Mouse (Mus musculus) yolk sac, embryonic 10.5 days (tissue): ENCODE data around the gene Trip13.

ENCODE experiments used
- DNase-seq: peaks from one replicate; pipeline ENCODE4 v3.0.0-alpha.2; 2017; ENCODE audit warnings: low spot score

Trip13 gene

GRCm38 (mm10) chr13:73886601-73887000 lies 51.0 kb downstream of the Trip13 start:
- no peak for DNase-seq

- no peak for DNase-seq
Measured at GRCm38 (mm10) chr13:73886066-73886465, 51.5 kb downstream of the Trip13 start.

- no peak for DNase-seq
Measured at GRCm38 (mm10) chr13:73885656-73886055, 51.9 kb downstream of the Trip13 start.

- DNase-seq: no peak
Measured at GRCm38 (mm10) chr13:73881347-73881746, 56.2 kb downstream of the Trip13 start.

GRCm38 (mm10) chr13:73879824-73880223 lies 57.8 kb downstream of the Trip13 start:
- DNase-seq: no peak

- DNase-seq: no peak
Measured at GRCm38 (mm10) chr13:73872159-73872558, 65.4 kb downstream of the Trip13 start.
